Mouse (Mus musculus) midbrain, postnatal 0 days (tissue): Measurements from ENCODE around the gene Pcdh9. TPM values are rescaled to one million over a fixed set of nuclear protein-coding genes. Genes with fewer than 3 reads are reported as not detected.

Experiments used
- ATAC-seq: fragments of 200-750 bp; cut with Nextera tagmentation; 2 replicates; pipeline ENCODE4 v1.8.0; 2017; ENCODE audit warnings: moderate number of reproducible peaks, mild to moderate bottlenecking, moderate TSS enrichment, moderate library complexity; ENCODE audit not compliant: low FRiP score
- DNase-seq: peaks from one replicate; pipeline ENCODE4 v3.0.0-alpha.2; 2015; ENCODE audit warnings: low spot score
- H3K27ac ChIP-seq: fragments of 300-500 bp; sonication (generic); 2 replicates; pipeline ENCODE4 v1.5.1; 2014; ENCODE audit warnings: low read depth, mild to moderate bottlenecking, low read length, mixed read lengths
- H3K27me3 ChIP-seq: fragments of 300-500 bp; sonication (generic); 2 replicates; pipeline ENCODE4 v1.6.1; 2014; ENCODE audit warnings: low read length, control low read depth, mixed read lengths; ENCODE audit not compliant: insufficient read depth
- H3K36me3 ChIP-seq: fragments of 300-500 bp; sonication (generic); 2 replicates; pipeline ENCODE4 v1.6.1; 2014; ENCODE audit warnings: low read length, control low read depth, mixed read lengths; ENCODE audit not compliant: insufficient read depth
- H3K4me1 ChIP-seq: fragments of 300-500 bp; sonication (generic); 2 replicates; pipeline ENCODE4 v1.6.1; 2014; ENCODE audit warnings: mild to moderate bottlenecking, control low read depth, antibody characterized with exemption, low read length, mixed read lengths; ENCODE audit not compliant: insufficient read depth
- H3K4me2 ChIP-seq: fragments of 300-500 bp; sonication (generic); 2 replicates; pipeline ENCODE4 v1.6.1; 2014; ENCODE audit warnings: low read depth, mild to moderate bottlenecking, low read length, mixed read lengths; ENCODE audit not compliant: poor library complexity, severe bottlenecking
- H3K4me3 ChIP-seq: fragments of 300-500 bp; sonication (generic); 2 replicates; pipeline ENCODE4 v1.5.1; 2014; ENCODE audit warnings: low read depth, mild to moderate bottlenecking, low read length, moderate library complexity
- H3K9ac ChIP-seq: fragments of 300-500 bp; sonication (generic); replicated peaks from 2 replicates; pipeline ENCODE4 v1.6.1; 2014; ENCODE audit warnings: mild to moderate bottlenecking, low read length, moderate library complexity, mixed read lengths; ENCODE audit not compliant: poor library complexity, severe bottlenecking
- H3K9me3 ChIP-seq: fragments of 300-500 bp; sonication (generic); 2 replicates; pipeline ENCODE4 v1.6.1; 2016; ENCODE audit warnings: low read length, control low read depth
- CTCF ChIP-seq: IDR thresholded peaks from 2 replicates; pipeline ENCODE4 v1.5.1; 2016; ENCODE audit warnings: antibody characterized with exemption, mild to moderate bottlenecking
- WGBS: fragments of 180-500 bp; shearing (Covaris S2); extraction: QIAGEN DNeasy Blood & Tissue Kit; methylation state at CpG from one replicate; pipeline ENCODE4 v1.1.7; 2014; 5-methylcytosine and 5-hydroxymethylcytosine counted together
- polyA plus RNA-seq: library from polyadenylated mRNA; unstranded; fragments of >200 nt; fragmentation: Nextera tagmentation; extraction: Ambion mirVana; gene quantifications from 2 replicates; pipeline ENCODE4 v1.2.1, GENCODE M21; 2015
- total RNA-seq: library from RNA; depleted of rRNA; stranded (reverse); fragments of >200 nt; gene quantifications from 2 replicates; pipeline ENCODE4 v1.2.3, GENCODE M21; 2014

The Pcdh9 gene
- total and polyA plus RNA-seq, 2 experiments from 2014 or later: 149 to 164 TPM

DNA sequence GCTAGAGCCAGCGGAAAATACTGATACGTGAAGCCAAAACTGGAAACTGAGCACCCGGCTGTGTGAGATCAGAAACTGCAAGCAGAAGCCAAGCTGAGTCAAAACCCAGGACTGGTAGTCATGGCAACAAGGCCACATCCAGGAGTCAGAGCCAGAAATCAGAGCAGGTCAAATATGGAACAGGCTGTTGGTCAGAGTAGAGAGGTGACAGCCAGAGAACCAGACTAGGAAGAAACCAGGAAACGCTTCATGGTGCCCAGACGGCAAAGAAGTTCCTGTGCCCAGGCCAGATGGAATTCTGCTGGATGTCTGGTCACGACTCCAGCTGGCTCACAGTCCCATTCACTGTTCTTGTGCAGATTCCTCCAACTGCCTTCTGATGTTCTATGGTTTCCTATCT is 539.6 kb downstream of the Pcdh9 start:
- peak; percentile 47; the same call in 1 of the 2 replicates for ATAC-seq
- Histone ChIP-seq H3K4me3 (no peak overlapping the region), H3K36me3 (no peaks in the 10 kb centered on the region), H3K9ac (no peak overlapping the region), H3K4me1 (no peaks in the 10 kb centered on the region), H3K27ac (no peak overlapping the region), H3K27me3 (no peaks in the 10 kb centered on the region), H3K4me2 (no peak overlapping the region), H3K9me3 (no peaks in the 10 kb centered on the region)
- WGBS: 30% methylated on average over 6 of the region's 6 CpGs
- peak; percentile 89 for DNase-seq
- TF ChIP-seq CTCF: no peak

DNA sequence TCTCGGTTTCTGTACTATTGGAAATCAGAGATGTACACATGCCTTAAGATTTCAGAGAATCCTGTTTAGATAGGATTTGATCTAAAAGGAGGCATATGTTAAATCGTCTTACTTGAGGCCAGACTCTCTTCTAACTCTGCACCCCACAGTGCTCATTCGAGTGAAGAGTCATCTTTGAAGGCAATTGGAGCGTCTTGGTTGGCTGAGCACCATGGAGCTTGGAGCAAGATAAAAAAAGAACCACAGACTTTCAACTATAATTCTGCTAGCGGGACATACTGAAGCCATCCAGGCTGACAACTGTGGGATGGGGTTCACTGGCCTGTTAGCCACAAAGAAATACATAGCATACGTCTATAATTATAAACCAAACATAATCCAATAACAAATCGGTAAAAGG is 541.3 kb downstream of the Pcdh9 start:
- Histone ChIP-seq H3K27ac (no peak overlapping the region), H3K4me2 (no peak overlapping the region), H3K4me3 (no peak overlapping the region), H3K4me1 (no peaks in the 10 kb centered on the region), H3K36me3 (no peaks in the 10 kb centered on the region), H3K27me3 (no peaks in the 10 kb centered on the region), H3K9ac (no peak overlapping the region), H3K9me3 (no peaks in the 10 kb centered on the region)
- peak; percentile 58 for DNase-seq
- TF ChIP-seq CTCF: no peak
- WGBS: 21% methylated on average over 7 of the region's 7 CpGs
- no peak for ATAC-seq

DNA sequence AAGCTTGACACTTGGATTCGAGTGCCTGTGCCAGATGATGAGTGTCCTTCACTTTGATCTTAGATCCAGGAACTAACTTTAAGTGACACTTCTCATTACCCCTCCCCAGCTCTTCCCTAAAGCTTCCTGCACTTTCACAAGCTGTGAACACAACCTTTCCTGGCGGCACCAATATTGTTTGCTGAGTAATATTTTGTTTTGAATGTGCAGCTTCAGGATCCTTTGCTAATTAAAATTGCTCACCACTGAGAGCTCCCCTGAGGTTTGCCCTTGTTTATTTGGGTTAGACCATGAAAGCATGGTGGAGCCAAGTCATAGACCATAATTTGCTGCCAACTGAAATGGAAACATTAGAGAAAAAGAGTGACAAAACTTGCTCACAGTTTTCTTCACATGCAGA is 543.4 kb downstream of the Pcdh9 start:
- no peak for TF ChIP-seq CTCF
- no peaks in the 10 kb centered on the region for H3K4me1 ChIP-seq
- no peaks in the 10 kb centered on the region for H3K27me3 ChIP-seq
- no peak overlapping the region for H3K27ac ChIP-seq
- no peaks in the 10 kb centered on the region for H3K9me3 ChIP-seq
- H3K36me3 ChIP-seq: no peaks in the 10 kb centered on the region
- WGBS: 19% methylated on average over 2 of the region's 2 CpGs
- no peak overlapping the region for H3K4me3 ChIP-seq
- DNase-seq: peak; percentile 52
- no peak for ATAC-seq
- no peak overlapping the region for H3K4me2 ChIP-seq
- no peak overlapping the region for H3K9ac ChIP-seq

DNA sequence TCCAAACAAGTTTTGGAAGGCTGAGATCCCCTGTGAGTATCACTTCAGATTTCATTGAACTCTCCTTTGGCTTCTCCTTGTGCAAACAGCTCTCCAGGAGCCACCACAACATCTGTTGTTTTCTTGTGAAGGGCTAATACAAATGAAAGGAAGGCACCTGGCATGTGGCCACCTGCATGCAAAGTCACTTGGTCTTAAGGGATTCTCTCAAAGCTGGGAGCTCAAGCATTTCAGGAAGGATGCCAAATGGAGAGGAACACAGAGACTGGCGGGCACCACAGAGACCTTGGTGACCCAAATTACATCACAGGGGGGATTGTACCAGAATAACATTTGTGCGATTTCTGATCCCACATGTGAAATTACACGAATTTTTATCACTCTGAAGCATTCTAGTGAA is 547.7 kb downstream of the Pcdh9 start:
- no peak for TF ChIP-seq CTCF
- no peak for ATAC-seq
- Histone ChIP-seq H3K4me1 (no peaks in the 10 kb centered on the region), H3K27me3 (no peaks in the 10 kb centered on the region), H3K9me3 (no peaks in the 10 kb centered on the region), H3K27ac (no peak overlapping the region), H3K36me3 (no peaks in the 10 kb centered on the region), H3K4me3 (no peak overlapping the region), H3K4me2 (no peak overlapping the region), H3K9ac (no peak overlapping the region)
- WGBS: 56% methylated on average over 3 of the region's 3 CpGs
- DNase-seq: peak; percentile 52

DNA sequence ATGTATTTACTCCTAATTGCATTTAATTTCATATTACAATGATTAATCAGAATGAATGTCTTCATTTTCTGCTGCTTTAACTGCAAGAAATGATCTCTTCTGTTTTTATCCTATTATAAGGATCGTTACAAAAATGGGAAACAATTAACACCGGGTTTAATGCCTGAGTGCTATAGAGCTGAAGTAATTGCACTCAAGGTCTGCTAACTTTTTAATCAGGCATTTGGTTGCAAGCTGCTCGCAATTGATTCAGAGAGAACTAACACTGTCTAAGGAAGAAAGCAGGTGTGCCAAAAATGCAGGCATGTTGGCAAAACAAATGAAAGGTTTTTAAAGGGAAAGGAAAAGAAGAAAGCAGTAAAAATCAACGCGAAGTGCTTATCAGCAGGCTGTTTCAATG is 549.1 kb downstream of the Pcdh9 start:
- WGBS: 40% methylated on average over 5 of the region's 5 CpGs
- H3K9me3 ChIP-seq: no peaks in the 10 kb centered on the region
- no peaks in the 10 kb centered on the region for H3K36me3 ChIP-seq
- peak; percentile 19 for DNase-seq
- TF ChIP-seq CTCF: no peak
- H3K27me3 ChIP-seq: no peaks in the 10 kb centered on the region
- H3K4me3 ChIP-seq: no peak overlapping the region
- no peak for ATAC-seq
- no peak overlapping the region for H3K4me2 ChIP-seq
- no peaks in the 10 kb centered on the region for H3K4me1 ChIP-seq
- no peak overlapping the region for H3K9ac ChIP-seq
- H3K27ac ChIP-seq: no peak overlapping the region

DNA sequence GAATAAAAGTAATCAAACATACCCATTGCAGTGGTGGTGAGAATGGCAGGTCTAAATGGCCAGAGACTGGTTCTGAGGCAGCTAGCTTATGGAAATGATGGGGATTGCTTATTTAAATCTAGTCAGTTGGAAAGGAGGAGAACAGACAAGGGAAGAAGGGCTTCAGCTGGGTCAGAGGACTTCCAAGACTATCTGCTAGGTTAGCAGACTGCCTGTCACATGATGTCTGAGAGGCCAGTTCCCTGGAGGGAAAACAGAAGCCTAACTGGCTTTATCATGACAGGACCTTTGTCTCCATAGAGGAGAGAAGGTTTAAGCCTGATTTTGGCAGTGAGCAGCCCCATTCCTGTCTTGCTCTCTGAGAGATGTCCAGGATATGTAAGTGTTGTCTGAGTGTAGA is 561.2 kb downstream of the Pcdh9 start:
- Histone ChIP-seq H3K36me3 (no peaks in the 10 kb centered on the region), H3K9me3 (no peaks in the 10 kb centered on the region), H3K9ac (no peak overlapping the region), H3K27me3 (no peaks in the 10 kb centered on the region), H3K4me3 (no peak overlapping the region), H3K4me1 (no peaks in the 10 kb centered on the region), H3K4me2 (no peak overlapping the region), H3K27ac (no peak overlapping the region)
- ATAC-seq (no peak), DNase-seq (no peak)
- TF ChIP-seq CTCF: no peak

DNA sequence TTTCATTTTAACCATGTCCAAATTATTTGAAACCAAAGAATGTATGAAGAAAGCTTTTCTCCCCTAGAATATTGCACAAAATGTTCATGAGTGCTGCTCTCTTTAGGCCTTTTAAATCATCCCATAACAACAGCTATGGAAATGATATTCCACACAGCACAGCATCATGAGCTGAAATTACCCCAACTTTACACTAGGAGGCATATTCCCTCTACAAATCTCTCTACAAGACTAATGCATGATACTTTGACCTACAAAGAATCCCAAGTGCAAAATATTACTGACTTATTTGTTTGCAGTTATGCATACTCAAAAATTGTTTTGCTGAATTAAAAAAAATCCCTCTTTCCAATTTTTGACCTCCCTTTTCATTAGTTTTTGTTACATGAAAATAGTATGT is 573.1 kb downstream of the Pcdh9 start:
- H3K4me1 ChIP-seq: no peaks in the 10 kb centered on the region
- ATAC-seq (no peak), DNase-seq (peak; percentile 39)
- H3K27me3 ChIP-seq: no peaks in the 10 kb centered on the region
- H3K27ac ChIP-seq: no peak overlapping the region
- H3K4me3 ChIP-seq: no peak overlapping the region
- H3K4me2 ChIP-seq: no peak overlapping the region
- no peaks in the 10 kb centered on the region for H3K36me3 ChIP-seq
- peak; percentile 67 for TF ChIP-seq CTCF
- H3K9ac ChIP-seq: no peak overlapping the region
- no peaks in the 10 kb centered on the region for H3K9me3 ChIP-seq
